Mouse (Mus musculus): ENCODE data around the gene Zscan12.

The Zscan12 gene

GRCm38 (mm10) chr13:21402287-21402846, 39.7 kb downstream of the Zscan12 start, which contains the start of gene Zkscan3:
TSS of gene Zkscan3 (minus strand) at chr13:21402755.
- DNase-seq: peak; percentile 79 to 86

DNA sequence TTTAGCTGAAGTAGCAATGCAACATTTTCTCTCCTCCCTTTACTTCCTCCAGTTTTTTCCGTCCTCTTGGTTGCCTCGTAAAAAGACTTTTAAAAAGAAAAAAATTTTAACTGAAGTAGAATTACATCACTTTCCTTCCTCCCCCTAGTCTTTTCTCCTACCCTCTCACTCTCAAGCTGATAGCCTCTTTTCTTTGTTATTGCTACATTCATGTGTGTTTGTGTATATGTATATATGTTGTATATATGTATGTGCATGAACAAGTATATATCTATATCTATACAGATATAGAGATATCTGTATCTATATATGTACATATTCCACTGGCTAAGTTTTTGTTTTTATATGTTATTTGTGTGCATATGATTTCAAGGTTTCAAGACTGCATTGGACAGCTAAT, 40.2 kb downstream of the Zscan12 start:
- no peak for DNase-seq

DNA sequence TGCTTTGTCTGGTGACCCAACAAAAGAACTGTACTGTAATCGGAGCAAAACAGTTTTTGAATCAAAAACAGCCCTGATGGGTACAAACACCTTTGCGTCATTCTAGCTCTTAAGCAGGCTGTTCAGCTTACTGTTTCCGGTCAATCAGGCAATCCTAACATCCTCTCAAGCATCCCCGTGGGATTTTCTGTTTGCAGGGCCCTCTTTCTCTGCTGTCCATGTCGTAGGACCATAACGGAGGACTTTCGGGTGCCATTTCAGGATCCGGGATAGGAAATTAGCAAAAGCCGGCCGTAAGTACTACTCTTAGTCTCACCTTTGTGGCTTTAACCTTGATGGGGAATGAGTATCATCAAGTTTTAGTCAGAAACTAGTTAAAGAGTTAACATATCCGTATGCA, 44.7 kb downstream of the Zscan12 start:
- no peak for DNase-seq

DNA sequence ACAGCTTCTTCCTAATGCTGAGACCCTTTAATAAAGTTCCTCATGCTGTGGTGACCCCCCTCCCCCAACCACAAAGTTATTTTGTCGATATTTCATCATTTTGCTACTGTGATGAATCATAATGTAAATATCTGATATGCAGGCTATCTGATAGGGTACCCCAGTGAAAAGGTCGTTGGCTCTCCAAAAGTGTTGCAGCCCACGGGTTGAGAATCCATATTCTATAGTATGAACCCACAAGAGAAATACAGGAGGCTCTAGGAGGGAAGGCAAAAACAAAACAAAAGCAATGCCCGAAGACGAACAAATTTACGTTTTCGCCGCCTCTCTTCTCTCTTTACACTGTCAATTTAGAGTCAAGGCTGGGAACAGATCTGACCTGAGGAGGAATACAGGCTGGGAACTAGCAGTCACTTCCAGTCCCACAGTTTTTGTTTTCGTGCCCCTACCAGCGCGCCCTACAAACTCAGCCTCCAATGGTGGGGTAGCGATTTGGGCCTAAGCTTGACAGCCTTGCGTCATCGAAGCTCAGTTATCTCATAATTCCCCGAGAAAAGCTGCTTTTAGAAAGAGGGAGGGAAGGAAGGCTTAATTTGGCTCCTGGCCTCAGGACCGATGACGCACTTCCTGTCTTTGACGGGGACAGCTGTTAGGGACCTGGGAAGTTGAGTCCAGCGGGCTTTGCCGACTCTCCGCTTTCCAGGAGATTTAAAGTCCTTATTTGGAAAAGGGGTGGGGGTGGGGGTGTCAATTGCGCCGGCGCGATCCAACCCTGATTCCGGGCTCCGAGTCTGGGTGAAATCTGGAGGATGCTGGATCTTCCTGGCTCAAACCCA, 45.6 kb downstream of the Zscan12 start:
- peak; percentile 88 to 92 for DNase-seq

GRCm38 (mm10) chr13:21408805-21409459, 46.3 kb downstream of the Zscan12 start:
- DNase-seq: peak in 1 of 2 experiments; percentile 8

DNA sequence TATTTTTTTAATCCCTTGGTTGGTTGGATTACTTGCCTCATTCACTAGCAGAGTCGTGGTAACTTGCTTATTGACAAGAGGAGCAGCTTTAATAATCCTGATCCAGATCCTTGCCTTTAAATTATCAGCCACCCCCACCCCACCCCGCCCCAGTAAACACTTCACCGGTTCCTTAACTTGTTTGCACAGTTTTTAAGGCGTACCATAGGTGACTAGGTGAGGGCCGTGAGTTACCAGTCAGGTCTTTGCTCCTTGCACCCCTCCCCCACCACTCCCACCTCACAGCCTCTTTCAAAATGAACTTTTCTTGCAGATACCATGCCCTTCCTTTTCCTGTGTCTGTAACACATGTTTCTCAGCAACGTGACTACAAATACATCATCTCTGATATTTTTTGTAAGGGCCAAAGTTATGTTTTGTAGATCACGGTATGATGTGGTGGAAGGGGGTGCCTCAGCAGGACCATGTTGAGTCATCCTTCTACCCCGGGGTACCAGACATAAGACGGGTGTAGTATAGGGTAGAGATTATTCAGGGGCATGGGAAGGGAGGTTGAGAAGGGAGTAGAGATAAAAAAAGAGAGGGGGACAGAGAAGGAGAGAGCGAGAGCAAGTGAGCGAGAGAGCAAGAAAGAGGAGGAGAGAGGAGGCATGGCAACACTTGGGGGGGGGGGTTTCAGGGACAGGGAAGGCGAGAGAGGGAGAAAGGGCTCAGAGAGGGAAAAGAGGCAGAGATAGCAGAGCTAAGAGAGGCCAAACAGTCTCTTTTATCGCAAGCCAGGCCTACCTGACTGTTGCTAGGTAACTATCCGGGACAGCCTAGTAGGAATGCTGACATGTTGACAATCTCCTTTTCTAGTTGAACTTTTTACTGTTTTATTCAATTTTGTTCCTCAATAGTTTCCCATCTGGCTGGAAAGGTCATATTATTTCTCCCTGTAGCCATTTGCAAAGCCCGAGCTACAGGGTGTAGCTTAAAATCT, 51.9 kb downstream of the Zscan12 start:
- DNase-seq: no peak

- DNase-seq: no peak
Observed at GRCm38 (mm10) chr13:21415266-21415665, 52.6 kb downstream of the Zscan12 start.

GRCm38 (mm10) chr13:21415750-21416149, 53.1 kb downstream of the Zscan12 start:
- no peak for DNase-seq

- no peak for DNase-seq
Observed at GRCm38 (mm10) chr13:21417298-21418010, 54.8 kb downstream of the Zscan12 start.

DNA sequence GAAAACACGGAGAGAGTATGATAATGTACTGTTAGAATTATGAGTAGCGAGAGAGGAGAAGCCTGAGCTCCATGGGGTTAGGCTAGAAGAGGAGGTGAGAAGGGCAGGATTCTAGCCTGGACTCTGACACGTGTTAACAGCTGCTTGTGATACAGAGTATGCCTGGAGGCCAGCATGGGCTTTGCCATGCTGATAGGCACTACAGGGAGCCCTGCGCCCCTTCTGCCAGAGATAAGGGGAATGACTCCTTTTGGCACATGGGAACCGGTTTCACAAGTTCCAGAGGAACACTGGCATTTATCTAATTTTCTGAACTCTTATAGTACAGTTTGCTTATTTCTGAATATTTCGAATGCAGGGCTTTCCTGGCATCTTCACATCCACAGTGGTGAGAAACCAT, 56.2 kb downstream of the Zscan12 start:
- no peak for DNase-seq

All from cerebellum, adult 18-20 months (tissue).